Mouse (Mus musculus): ENCODE measurements around the gene Tmem161a. TPM values are rescaled to one million over a fixed set of nuclear protein-coding genes. Genes with fewer than 3 reads are reported as not detected.
"Not testable (repeated sequence)": the region's sequence is repeated elsewhere in the genome, so short reads cannot be mapped to it uniquely, and the experiment has no call there.

Gene Tmem161a
- polyA plus RNA-seq, 1 experiment from 2014 or later, result 68.8 TPM

GRCm38 (mm10) chr8:70200098-70200681, 28.0 kb downstream of the Tmem161a start:
- no peak overlapping the region for H3K27ac ChIP-seq
- 82% methylated on average over 5 of the region's 5 CpGs for WGBS

GRCm38 (mm10) chr8:70201417-70201816, 29.3 kb downstream of the Tmem161a start:
- H3K9me3 ChIP-seq, result no peaks in the 10 kb centered on the region
- no peak overlapping the region for H3K4me3 ChIP-seq
- DNase-seq (ENCODE audit: extremely low spot score, low spot score), result no peak
- H3K36me3 ChIP-seq (replicated peaks), result no peaks in the 10 kb centered on the region
- H3K27ac ChIP-seq, result no peak overlapping the region
- no peaks in the 10 kb centered on the region for H3K27me3 ChIP-seq (ENCODE audit: poor library complexity, severe bottlenecking)
- 89% methylated on average over 3 of the region's 3 CpGs for WGBS
- H3K4me1 ChIP-seq, result peaks cover 13% of the 10 kb centered on the region

More at GRCm38 (mm10) chr8:70200098-70200681, 28.0 kb downstream of the Tmem161a start:
- H3K9me3 ChIP-seq, result no peaks in the 10 kb centered on the region
- DNase-seq (ENCODE audit: extremely low spot score, low spot score), result no peak
- no peak overlapping the region for H3K4me3 ChIP-seq
- H3K4me1 ChIP-seq, result peaks cover 13% of the 10 kb centered on the region
- no peaks in the 10 kb centered on the region for H3K36me3 ChIP-seq (replicated peaks)
- H3K27me3 ChIP-seq (ENCODE audit: poor library complexity, severe bottlenecking), result no peaks in the 10 kb centered on the region

- H3K4me3 ChIP-seq, result no peak overlapping the region
- DNase-seq (ENCODE audit: extremely low spot score, low spot score), result no peak
- H3K9me3 ChIP-seq, result no peaks in the 10 kb centered on the region
- WGBS, result 64% methylated on average over 4 of the region's 4 CpGs
- no peaks in the 10 kb centered on the region for H3K36me3 ChIP-seq (replicated peaks)
- peaks cover 8% of the 10 kb centered on the region for H3K4me1 ChIP-seq
- H3K27me3 ChIP-seq (ENCODE audit: poor library complexity, severe bottlenecking), result no peaks in the 10 kb centered on the region
- no peak overlapping the region for H3K27ac ChIP-seq
Measured at GRCm38 (mm10) chr8:70203072-70203471, 30.9 kb downstream of the Tmem161a start.

DNA sequence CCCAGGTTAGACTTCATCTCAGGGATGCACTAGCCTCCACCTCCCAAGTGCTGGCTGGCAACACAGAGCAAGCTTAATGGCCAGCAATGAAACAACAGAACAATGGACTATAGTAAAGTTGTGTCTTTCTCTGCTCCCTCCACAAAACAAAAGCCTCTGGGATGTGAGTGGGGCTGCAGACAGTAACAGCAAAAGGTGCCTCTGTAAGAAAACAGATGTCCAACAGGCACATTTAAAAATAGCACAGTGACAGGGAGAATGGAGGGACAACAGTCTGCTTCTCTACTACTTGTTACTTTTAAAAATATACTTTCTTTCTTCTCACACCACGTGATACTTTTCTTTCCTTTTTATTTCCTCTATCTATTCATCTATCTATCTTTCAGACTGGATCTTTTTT, 32.6 kb downstream of the Tmem161a start:
- no peak for DNase-seq (ENCODE audit: extremely low spot score, low spot score)
- peaks cover 4% of the 10 kb centered on the region for H3K27me3 ChIP-seq (ENCODE audit: poor library complexity, severe bottlenecking)
- no peak overlapping the region for H3K27ac ChIP-seq
- 63% methylated on average over 1 of the region's 1 CpGs for WGBS
- no peaks in the 10 kb centered on the region for H3K36me3 ChIP-seq (replicated peaks)
- no peaks in the 10 kb centered on the region for H3K4me1 ChIP-seq
- H3K9me3 ChIP-seq, result no peaks in the 10 kb centered on the region
- no peak overlapping the region for H3K4me3 ChIP-seq

- H3K27ac ChIP-seq, result no peak overlapping the region
- peaks cover 24% of the 10 kb centered on the region for H3K27me3 ChIP-seq (ENCODE audit: poor library complexity, severe bottlenecking)
- H3K4me3 ChIP-seq, result no peak overlapping the region
- H3K36me3 ChIP-seq (replicated peaks), result no peaks in the 10 kb centered on the region
- H3K4me1 ChIP-seq, result peaks cover 19% of the 10 kb centered on the region
- DNase-seq (ENCODE audit: extremely low spot score, low spot score), result no peak
- H3K9me3 ChIP-seq, result no peaks in the 10 kb centered on the region
- WGBS, result 21% methylated on average over 1 of the region's 1 CpGs
Measured at GRCm38 (mm10) chr8:70208130-70208529, 36.0 kb downstream of the Tmem161a start.

GRCm38 (mm10) chr8:70210538-70210937, 38.4 kb downstream of the Tmem161a start:
- Histone ChIP-seq H3K9me3 (no peaks in the 10 kb centered on the region), H3K27me3 (ENCODE audit: poor library complexity, severe bottlenecking) (peaks cover 24% of the 10 kb centered on the region), H3K36me3 (replicated peaks) (no peaks in the 10 kb centered on the region), H3K4me3 (peak overlapping the region; percentile 10; the same call in 1 of the 2 replicates), H3K27ac (no peak overlapping the region), H3K4me1 (peaks cover 22% of the 10 kb centered on the region)
- no peak for DNase-seq (ENCODE audit: extremely low spot score, low spot score)
- 38% methylated on average over 8 of the region's 8 CpGs for WGBS

GRCm38 (mm10) chr8:70211275-70211674, 39.1 kb downstream of the Tmem161a start:
- DNase-seq (ENCODE audit: extremely low spot score, low spot score), result no peak
- Histone ChIP-seq H3K27ac (no peak overlapping the region), H3K9me3 (no peaks in the 10 kb centered on the region), H3K27me3 (ENCODE audit: poor library complexity, severe bottlenecking) (peaks cover 24% of the 10 kb centered on the region), H3K4me3 (peak overlapping the region; percentile 60), H3K4me1 (peaks cover 22% of the 10 kb centered on the region), H3K36me3 (replicated peaks) (no peaks in the 10 kb centered on the region)
- 83% methylated on average over 1 of the region's 1 CpGs for WGBS

GRCm38 (mm10) chr8:70211726-70212111, 39.6 kb downstream of the Tmem161a start:
- H3K36me3 ChIP-seq (replicated peaks), result no peaks in the 10 kb centered on the region

DNA sequence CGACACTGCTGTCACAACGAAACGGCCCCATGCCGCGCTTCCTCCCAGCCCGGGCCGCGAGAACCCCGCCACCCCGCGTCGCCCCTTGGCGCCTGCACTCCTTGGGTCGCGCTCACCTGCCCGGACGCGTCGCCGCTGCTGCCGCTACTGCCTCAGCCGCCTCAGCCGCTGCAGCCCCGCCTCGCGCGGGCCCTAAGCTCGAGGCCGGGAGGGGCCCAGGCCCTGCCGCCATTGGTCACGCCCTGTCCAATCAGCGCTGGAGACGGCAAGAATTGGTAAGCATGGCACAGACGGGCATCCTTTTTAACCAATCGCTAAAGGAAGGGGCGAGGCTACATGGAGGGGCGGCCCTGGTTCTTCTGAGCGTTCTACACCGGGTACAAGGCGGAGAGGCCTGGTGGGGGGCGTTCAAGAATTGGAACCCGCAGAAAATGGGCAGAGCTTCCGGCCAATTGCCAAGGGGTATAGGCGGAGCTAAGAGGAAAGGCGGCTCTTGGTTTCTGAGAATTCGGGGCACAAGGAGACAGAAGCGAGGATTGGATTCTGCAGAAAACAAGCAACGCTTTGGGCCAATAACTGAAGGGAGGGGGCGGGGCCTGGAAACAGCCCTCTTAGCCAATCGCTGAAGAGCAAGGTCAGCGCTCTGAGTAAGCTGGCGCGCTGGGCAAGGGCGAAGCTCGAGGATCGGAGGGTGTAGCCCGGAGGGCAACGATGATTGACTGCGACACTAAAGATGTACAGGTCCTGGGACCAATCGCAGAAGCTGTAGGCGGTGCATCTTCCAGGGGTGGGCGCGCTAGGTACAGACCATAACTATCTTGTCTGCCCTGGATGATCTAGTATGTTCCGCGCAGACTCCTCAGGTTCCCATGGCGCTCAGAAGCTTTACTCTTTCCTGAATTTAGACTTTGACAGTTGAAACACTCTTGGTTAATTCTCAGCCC, 40.2 kb downstream of the Tmem161a start, which contains the start of gene Slc25a42:
Gene Slc25a42, minus strand, starts transcription at position 194 of the 944 bp plus-strand sequence.
- peaks cover 24% of the 10 kb centered on the region for H3K27me3 ChIP-seq (ENCODE audit: poor library complexity, severe bottlenecking)
- peak within 1 kb of the TSS; percentile 76 for H3K27ac ChIP-seq
- H3K36me3 ChIP-seq (replicated peaks), result no peaks in the 10 kb centered on the region
- peaks cover 22% of the 10 kb centered on the region for H3K4me1 ChIP-seq
- peak within 1 kb of the TSS; percentile 60 for H3K4me3 ChIP-seq
- H3K9me3 ChIP-seq, result no peaks in the 10 kb centered on the region
- DNase-seq (ENCODE audit: extremely low spot score, low spot score), result peak; percentile 97
- under 1% methylated on average over 66 of the region's 66 CpGs for WGBS

More at GRCm38 (mm10) chr8:70211726-70212111, 39.6 kb downstream of the Tmem161a start:
- Histone ChIP-seq H3K27ac (peak overlapping the region; percentile 76), H3K4me1 (peaks cover 22% of the 10 kb centered on the region), H3K27me3 (ENCODE audit: poor library complexity, severe bottlenecking) (peaks cover 24% of the 10 kb centered on the region), H3K9me3 (no peaks in the 10 kb centered on the region), H3K4me3 (peak overlapping the region; percentile 60)
- 3% methylated on average over 31 of the region's 31 CpGs for WGBS
- no peak for DNase-seq (ENCODE audit: extremely low spot score, low spot score)

- H3K9me3 ChIP-seq, result no peaks in the 10 kb centered on the region
- 79% methylated on average over 3 of the region's 3 CpGs for WGBS
- peaks cover 22% of the 10 kb centered on the region for H3K4me1 ChIP-seq
- H3K27me3 ChIP-seq (ENCODE audit: poor library complexity, severe bottlenecking), result peaks cover 24% of the 10 kb centered on the region
- no peak overlapping the region for H3K4me3 ChIP-seq
- no peak overlapping the region for H3K27ac ChIP-seq
- DNase-seq (ENCODE audit: extremely low spot score, low spot score), result no peak
- H3K36me3 ChIP-seq (replicated peaks), result no peaks in the 10 kb centered on the region
Measured at GRCm38 (mm10) chr8:70214411-70214810, 42.3 kb downstream of the Tmem161a start.

DNA sequence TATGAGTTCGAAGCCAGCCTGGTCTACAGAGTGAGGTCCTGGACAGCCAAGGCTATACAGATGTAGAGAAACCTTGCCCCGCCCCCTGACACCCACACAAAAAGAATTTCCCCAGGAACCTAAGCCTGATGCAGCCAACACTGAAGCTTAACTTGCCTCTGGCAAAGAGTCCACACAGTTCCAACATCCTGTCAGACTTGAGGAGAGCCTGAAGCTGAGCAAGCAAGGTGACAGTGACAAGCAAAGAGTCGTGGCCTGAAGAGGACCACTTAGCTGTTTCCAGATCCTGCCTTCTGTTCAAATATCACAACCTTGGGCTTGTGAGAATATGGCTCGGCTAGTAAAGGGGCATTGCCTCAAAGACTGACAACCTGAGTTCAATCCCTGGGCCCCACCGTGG, 42.9 kb downstream of the Tmem161a start:
- peaks cover 22% of the 10 kb centered on the region for H3K4me1 ChIP-seq
- WGBS, result 73% methylated on average over 5 of the region's 5 CpGs
- DNase-seq (ENCODE audit: extremely low spot score, low spot score), result no peak
- H3K36me3 ChIP-seq (replicated peaks), result no peaks in the 10 kb centered on the region
- no peak overlapping the region for H3K27ac ChIP-seq
- H3K27me3 ChIP-seq (ENCODE audit: poor library complexity, severe bottlenecking), result peaks cover 17% of the 10 kb centered on the region
- H3K9me3 ChIP-seq, result no peaks in the 10 kb centered on the region
- H3K4me3 ChIP-seq, result no peak overlapping the region

DNA sequence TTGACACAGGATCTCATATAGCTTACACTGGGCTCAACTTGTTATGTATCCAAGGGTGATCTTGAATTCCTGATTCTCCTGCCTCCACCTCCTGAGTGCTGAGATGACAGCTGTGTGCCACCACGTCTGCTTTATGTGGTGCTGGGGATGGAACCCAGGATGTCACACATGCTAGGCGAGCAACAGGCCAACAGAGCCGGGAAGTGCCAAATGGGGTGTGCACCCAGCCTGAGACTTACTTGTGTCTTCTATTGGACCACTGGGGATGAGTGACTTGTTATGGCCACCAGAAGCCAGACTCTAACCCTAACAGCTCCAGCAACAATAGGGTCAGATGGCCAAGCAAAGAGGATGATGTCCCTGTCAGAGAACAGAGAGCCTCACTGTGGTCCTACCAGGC, 44.0 kb downstream of the Tmem161a start:
- not testable (repeated sequence) for H3K4me3 ChIP-seq; H3K9me3 ChIP-seq; H3K36me3 ChIP-seq (replicated peaks); H3K27me3 ChIP-seq (ENCODE audit: poor library complexity, severe bottlenecking); H3K27ac ChIP-seq; DNase-seq (ENCODE audit: extremely low spot score, low spot score)
- peaks cover 16% of the 10 kb centered on the region for H3K4me1 ChIP-seq
- WGBS, result 76% methylated on average over 3 of the region's 3 CpGs

DNA sequence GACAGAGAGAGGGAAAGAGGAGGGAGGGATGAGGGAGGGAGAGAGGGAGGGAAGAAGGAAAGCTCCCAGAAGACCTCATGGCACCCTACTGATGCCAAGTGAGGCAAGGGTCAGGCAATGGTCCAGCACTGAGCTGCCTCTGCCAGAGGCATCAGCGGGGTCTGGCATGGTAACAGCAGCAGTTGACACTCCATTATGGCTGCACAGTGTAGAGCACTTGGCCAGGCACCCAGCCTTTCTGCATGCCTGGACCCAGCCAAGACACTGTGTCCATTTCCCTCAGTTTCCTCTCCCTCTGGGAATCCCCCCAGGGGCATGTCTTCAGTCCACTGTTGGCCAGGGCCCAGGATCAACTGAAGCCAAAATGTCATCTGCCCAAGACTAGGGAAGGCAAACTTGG, 44.4 kb downstream of the Tmem161a start:
- peaks cover 2% of the 10 kb centered on the region for H3K36me3 ChIP-seq (replicated peaks)
- no peaks in the 10 kb centered on the region for H3K9me3 ChIP-seq
- no peak for DNase-seq (ENCODE audit: extremely low spot score, low spot score)
- H3K4me1 ChIP-seq, result peaks cover 12% of the 10 kb centered on the region
- no peak overlapping the region for H3K4me3 ChIP-seq
- H3K27ac ChIP-seq, result no peak overlapping the region
- 89% methylated on average over 1 of the region's 1 CpGs for WGBS
- H3K27me3 ChIP-seq (ENCODE audit: poor library complexity, severe bottlenecking), result peaks cover 2% of the 10 kb centered on the region
